Mouse (Mus musculus) fat pad, adult 2 months (tissue): ENCODE measurements around the gene Ccr4.

ENCODE experiments used
- DNase-seq: peaks from one replicate; pipeline ENCODE4 v3.0.0-alpha.2; 2011; ENCODE audit warnings: low read depth, low spot score; ENCODE audit errors: extremely low read depth

Gene Ccr4

DNA sequence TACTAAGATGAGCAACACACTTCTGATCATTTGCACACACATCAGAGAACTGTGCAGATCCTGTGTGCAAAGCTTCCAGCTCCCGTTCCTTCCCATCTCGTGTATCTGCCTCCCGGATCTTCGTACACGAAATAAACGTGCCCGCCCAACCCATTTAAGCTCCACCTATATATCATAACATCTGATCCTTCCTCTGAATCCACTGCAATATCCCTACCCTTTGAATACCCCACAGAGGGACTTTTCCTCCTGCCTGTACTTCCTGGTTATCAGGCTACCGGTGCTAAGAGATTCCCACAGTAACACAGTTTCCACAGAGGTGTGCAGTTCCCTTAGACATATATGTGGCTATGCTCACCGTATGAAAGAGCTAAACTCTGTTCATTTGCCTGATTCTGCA lies at the start of gene Ccr4:
Gene Ccr4, minus strand, starts transcription at position 101 of the 400 bp plus-strand sequence.
- no peak for DNase-seq

DNA sequence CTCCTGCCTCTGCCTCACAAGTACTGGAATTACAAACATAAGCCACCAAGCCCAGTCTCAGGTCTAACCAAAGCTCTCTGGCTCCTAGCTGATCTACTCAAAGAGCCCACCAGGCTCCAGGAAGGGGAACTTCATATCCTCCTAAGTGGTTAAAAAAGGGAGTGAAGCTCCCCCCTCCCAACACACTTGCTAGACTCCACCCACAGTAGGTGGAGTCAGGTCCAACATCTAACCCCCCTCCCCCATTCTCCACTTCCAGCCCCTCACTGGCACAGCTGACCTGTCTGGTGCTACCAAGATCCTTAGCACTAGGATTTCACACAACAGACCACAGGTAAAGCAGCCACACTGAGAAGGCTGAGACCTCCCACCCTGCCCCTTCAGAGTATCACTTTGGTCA lies 49.1 kb upstream of the Ccr4 start:
- DNase-seq: no peak

DNA sequence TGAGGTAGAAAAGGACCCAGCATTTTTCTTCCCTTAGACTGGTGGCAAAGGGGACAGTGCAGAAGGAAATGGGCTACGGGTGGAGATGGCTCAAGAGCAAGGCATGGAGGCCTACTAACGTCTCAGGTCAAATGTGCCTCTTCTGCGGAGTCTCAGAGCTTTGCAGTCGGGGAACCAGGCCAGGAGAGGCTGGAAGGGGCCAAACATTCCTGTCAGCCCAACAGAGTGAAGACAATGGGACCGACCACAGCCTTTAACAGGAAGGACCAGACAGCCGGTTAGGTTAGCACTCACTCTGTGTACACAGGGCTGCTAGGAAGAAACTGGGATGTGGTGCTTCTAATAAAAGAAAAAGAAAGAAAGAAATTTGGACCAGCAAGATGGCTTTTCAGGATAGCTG lies 45.3 kb upstream of the Ccr4 start:
- DNase-seq: no peak

DNA sequence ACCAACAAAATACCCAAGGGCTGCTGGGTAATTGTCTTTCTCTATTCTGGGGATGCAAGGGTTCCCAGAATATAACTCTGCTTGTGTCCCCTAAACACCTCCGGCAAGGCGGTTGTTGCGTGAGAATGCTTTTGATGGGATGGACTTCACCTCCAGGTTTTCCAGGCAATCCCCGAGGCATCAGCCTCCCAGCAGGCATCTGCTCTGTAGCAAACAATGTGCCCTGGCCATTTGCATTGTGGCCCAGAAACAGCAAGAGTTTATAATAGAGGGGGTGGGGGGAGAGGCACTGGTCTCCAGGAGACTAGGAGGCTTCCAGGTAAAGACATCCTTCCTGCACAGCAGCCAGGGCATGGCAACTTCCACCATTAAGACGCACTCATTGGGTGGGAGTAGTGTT lies 44.4 kb upstream of the Ccr4 start:
- DNase-seq: no peak

DNA sequence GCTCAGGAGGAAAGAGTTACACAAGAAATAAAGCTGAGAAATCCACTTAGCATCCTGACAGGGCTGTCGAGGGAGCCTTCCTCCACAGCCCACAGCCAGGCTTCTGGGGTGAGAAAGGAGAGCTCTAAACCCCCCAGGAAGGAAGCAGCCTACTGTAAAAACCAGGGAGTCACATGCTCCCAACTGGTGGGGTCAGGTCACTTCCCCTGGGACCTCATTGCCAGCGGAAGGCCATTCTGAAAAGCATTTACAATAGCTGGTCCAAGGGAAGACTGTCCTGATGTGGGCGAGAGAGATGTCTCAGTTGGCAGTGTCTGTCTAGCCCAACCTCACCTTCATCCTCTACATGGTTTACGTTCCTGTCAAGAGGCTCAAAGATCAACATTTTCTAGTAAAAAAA lies 43.8 kb upstream of the Ccr4 start:
- DNase-seq: no peak

DNA sequence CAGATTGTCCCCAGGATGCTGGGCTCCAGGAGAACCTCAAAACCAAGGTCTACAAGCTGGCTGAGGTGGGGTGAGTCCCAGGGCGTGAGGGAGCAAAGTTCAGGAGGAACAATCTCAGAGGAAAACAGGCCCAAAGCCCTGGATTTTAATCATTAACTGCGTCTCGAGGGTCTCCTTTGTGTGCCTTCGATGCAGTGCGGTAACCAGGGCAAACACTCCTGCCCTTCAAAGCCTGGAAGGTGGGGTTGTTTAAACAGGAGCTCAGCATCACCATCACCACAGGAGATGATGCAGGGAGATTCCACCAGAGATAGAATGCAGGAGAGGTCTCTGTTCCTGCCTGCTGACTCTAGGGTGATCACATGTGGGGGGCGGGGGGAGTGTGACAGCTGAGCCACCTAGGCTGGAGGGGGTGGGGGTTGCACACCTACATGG lies 42.9 kb upstream of the Ccr4 start:
- DNase-seq: no peak

DNA sequence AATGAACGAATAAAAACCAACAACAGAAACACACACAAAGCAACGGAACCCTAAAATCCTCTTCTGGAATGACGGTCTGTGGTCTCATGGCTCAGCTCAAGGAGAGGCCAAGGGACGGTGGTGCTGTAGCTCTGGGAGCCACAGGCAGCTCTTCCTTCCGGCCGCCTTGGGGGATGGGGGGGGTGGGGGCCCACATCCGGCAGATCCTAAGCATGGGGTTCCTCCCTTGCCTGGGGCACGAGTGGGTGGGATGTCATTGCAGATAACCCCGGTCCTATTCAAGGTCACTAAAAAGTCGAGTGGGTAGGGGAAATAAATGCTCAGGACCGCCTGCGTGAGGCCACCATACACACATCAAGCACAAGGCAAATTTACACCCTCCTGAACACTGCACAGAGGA lies 42.0 kb upstream of the Ccr4 start:
- no peak for DNase-seq

DNA sequence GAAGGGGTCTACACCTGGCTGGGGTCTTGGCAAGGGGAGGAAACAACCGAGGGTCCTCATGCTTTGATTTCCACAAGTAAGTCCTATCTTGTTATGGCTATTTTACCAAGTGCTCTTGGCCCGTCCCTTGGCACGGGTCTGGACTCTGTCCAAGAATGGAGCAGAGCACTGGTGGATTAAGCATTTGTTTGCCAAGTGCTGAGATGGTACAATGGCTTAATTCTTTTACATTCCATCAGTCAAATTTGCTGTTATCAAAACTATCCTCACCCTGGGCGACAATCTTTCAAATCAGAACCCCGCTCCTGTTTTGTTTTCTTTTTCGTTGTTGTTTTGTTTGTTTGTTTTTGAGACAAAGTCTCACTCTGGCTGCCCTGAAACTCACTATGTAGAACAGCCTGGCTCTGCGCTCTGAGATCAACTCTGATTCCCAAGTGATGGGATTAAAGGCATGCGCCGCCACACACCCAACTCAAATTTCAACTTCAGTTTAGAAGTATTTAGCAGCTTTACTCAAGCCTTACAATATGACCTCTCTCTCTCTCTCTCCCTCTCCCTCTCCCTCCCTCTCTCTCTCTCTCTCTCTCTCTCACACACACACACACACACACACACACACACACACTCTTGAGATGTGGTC lies 40.2 kb upstream of the Ccr4 start:
- DNase-seq: no peak

DNA sequence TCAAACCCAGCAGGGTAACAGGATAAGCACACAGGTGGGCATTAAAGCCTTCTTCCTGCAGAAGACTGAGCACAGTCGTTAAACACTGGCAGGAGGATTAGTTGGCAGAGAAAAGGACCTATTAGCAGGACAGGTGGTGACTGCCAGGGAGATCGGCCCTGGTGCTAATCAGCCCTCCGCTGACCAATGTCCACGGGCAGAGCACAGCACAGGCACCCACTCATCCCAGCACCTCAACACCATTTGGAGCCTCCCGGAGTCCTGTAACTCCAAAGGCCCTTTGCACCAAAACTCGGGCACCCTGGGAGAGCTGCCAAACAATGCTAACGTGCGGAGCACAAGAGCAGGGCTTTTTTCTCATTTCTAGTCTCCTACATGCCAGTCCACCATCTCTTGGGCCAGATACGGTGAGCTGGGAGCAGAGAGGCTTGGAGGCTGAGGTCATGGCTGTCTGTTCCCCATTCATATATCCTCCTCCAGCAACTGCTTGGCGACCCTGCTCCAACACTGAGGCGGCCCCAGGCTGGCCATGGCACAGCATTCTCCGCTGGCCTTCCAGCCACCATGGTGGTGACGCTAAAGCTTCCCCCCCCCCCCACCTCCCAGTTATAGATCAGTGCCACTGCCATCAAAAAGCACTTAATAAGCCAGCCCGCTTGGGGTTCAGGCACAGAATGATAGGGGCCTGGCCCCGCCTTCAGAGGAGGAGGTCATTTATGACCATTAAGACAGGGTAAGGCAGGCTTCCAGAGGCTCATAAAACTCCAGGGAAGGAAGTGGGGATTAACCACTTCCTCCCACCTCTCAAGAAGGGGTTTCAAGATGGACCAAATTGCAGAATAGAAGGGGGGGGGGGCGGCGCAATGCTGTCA lies 39.4 kb upstream of the Ccr4 start:
- no peak for DNase-seq

DNA sequence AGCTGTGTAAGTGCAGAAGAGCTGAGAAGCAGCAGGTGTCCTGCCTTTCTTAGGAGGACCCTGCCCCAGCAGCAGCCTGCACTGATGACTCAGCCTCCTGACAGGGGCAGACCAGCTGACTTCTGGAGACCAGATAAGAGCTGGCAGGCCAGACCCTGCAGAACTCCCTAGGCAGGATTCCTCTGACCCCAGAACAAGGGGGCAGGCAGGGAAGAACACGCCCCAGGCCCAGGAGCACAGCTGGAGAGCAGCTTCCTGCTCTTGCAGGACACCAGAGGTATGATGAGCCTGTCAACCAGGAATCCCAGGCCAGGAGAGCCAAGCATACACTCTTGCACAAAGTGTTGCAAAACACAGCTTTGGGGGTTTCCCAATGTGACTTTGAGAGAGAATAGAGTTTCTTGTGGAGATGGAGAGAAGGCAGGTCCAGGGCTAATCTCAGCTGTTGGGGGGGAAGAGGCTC lies 36.6 kb upstream of the Ccr4 start:
- DNase-seq: no peak

DNA sequence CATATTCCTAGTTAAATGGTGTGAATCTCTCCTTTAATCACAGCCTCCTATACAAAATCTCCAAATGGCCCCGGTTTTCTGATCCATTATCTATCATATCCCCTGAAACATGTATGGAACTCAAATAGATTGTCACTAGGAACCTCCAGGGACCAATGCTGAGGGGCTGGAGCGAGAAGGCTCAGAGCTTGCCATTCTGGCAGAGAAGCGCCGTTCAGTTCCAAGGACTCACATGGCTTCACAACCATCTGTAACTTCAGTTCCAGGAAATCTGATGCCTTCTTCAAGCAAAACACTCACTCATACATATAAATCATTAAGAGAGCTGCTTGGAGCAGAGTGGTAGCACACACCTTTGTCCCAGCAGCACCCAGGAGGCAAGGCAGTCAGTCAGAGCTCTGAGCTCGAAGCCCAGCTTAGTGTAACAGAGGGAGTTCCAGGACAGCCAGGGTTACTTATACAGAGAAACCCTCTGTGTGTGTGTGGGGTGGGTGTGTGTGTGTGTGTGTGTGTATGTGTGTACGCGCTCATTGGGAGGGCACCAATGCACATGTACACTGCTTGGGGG lies 34.4 kb upstream of the Ccr4 start:
- DNase-seq: no peak

DNA sequence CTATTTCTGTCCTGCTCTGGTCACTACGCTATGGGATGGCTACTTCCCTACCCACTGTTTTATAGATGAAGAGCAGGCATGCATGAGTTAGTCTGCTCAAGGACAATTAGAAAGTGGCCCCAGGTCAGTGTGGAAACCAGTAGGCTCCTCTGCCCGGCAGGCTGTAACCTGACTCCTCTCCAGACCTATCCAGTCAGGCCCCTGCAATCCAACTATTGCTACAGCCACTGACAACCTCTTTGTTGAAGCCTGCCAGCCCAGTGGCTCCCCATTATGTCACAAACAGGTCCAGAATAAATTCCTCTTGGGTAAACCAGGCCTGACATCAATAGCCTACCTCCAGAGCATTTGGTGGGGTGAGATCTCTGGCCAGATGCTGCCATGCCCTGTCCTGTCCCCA lies 31.9 kb upstream of the Ccr4 start:
- DNase-seq: no peak

DNA sequence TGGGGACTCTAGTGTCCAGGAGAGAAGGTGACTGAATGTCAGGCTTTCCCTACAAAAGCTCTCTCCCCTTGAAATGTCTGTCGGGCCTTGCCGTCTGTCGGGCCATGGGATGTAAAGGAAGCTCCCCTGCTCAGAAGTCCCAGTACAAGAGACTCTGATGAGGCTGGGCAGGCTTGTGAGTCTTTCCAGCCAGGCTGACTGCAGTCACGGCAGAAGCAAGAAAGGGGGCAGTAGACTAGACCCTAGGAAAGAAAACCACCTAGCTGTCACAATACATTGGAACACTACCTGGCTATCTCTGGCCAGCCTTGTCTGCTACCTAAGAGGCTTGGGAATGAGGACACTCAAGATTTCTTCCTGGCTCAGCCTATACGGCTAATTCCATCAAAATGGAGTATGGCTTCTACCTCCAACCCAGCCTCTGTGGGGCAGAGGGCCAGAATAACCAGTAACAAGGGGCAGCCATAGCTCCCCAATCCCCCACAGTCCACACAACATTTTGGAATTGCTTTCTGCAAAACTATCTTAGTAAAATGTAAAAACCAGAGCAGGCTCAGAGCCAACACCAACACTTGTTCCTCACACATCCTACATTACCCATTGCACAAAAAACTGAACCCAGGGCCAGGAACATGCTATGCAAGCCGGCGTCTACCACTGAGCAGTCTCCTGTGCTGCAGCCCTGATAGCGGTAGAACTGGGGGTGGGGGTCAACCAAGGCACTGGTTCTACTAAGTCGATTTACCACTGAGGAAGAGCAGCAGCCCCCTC lies 30.2 kb upstream of the Ccr4 start:
- DNase-seq: no peak

DNA sequence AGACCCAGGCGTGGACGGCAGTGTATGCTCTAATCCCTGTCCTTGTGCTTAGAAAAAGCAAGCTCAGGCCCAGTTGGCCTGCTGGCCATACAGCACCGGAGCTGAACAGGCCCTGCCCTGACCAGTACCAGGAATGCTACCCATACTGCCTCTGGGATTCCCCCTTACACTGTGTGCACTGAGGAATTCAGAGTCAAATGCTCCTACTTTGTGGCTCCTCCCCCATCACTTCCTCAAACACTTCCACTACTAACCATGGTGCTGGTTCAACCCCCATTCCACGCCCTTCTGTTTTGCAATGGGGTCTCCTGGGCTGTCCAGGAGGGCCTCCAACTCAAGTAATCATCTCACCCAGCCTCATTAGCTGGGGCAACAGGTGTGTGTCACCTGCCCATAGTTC lies 29.1 kb upstream of the Ccr4 start:
- no peak for DNase-seq

DNA sequence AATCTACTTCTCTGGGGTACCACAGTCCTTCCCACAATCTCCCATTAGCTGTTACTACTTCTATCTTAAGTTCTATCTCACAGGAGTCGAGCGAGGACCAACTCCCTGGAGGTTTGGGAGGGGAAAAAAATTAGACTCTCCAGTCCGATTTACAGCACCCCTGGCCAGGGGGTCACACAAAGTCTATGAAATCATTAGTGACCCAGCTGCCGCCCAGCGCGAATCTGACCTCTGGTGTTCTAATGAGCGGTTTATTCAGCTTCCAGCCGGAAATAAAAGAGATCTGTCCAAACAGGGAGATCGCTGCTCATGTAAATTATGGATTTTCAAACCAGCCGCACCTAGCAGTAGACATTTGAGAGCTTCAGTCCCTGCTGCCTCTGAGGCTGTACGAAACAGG lies 26.6 kb upstream of the Ccr4 start:
- DNase-seq: no peak

DNA sequence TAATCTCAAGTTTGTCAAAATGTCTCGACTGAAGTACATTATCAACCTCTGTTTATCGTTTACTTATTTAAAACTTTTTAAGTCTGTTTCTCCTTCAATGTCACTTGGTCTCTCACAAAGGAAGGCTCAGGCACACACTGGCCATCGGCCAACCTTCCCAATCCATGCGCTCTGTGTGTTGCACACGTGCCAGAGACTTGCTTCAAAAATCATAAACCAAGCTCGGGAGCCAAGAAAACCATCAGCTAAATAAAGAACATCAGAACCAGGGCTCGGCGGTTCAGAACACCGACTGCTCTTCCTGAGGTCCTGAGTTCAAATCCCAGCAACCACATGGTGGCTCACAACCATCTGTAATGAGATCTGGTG lies 23.9 kb upstream of the Ccr4 start:
- DNase-seq: no peak

DNA sequence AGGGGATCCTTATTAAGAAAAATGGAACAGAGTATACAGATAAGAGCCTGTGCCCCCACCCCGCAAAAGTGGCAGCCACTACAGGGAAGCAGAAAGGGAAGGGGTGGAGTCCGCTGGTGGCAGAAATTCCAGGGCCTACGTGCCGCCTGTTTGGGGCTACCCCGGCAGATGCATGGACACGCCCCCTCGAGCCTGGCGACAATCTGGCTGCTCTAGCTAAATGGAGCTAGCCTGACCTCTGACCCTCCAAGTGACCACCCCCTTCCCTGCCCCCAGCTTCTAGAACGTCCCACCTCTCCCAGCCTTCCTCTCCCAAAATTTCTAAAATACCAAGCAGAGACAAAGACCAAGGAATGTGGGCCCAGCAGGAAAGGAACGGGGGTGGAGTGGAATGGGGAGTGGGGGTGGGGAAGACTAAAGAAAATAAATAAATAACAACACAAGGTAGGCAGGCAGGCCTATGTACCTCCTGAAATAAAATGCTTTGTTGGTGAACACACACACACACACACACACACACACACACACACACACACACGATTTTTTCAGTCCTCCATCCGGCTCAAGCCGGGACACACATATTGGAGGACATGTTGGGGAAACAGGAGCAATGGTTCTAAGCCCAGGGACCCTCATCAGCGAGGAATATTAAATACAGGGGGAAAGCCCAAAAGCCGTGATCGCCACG lies 23.4 kb upstream of the Ccr4 start:
- DNase-seq: no peak

DNA sequence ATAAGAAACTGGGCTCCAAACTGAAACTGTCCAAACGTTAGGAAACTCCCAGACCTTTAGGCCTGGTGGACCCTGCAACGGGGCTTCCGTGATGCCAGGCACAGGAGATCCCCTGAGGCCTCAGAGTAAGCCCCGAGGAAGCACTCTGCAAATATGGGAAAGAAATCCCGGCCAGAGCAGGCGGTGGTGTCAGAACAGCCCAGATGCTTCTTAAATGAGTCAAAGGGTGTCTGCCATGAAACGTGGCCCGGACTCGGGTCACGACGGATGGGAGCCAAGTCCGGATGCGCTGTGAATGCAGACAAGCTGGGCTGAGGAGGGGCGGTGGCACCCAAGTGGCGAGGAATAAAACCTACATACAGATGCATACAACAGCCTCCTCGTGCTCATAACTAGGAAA lies 22.4 kb upstream of the Ccr4 start:
- no peak for DNase-seq

DNA sequence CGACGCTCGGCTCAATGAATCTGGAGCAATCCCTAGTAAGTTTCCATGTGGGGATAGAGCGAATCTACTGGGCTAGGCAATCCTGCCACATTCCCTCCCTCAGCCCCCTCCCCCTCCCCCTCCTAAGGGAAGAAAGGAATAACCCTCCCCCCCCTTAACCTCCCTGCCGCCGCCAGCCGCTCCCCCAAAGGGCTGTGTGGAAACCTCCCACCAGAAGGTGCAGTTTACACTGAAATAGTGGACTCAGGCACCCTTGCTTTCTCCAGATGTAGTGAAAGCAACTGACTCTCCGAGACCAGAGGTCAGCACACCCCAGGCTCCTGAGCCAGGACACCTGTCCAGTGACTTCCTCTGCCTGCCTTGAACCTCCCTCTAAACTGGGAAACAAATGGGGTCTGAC lies 21.9 kb upstream of the Ccr4 start:
- DNase-seq: no peak

DNA sequence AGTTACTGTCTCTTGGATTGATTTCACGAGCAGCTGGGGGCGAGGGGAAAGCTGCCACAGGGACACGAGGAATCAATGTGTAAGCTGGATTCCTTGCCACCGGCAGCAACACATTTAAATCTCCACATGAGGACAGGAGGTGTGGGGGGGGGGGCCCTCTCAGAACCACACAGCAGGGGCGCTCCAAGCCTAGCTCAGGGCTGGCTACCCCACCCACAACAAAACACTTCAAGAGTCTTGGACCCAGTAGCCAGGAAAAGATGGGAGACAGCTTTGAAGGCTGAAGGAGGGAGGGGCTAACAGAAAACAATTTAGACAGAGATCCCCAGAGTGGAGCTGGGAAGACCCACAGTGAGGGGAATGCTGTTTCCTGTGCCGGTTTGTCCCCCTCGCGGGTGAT lies 21.2 kb upstream of the Ccr4 start:
- DNase-seq: no peak

DNA sequence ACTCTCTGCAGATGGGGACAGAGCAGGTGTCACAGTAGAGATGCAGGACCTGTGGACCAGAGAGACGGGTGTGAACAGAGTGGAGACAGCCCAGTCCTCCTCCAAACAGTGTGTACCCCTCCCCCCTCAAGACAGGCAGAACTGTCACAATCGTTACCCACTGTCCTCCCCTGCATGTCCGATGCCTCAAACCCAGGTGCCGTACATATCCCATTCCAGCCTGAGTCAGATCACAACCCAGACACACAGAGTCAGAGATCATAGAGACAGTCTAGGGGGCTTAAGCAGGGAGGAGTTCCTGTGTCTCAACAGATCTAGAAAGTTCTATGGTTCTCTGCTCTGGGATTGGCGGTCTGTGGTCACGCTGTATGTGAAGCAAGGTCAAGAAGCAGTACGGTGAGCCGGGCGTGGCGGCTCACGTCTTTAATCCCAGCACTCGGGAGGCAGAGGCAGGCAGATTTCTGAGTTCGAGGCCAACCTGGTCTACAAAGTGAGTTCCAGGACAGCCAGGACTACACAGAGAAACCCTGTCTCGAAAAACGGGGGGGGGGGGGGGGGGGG lies 20.4 kb upstream of the Ccr4 start:
- no peak for DNase-seq
